Mouse (Mus musculus) bone marrow, adult 2 months (tissue): Measurements from ENCODE around the gene Dgkz.

Experiments
- CTCF ChIP-seq: fragments of 200-500 bp; IDR thresholded peaks from 2 replicates; pipeline ENCODE4 v1.5.1; 2011; ENCODE audit warnings: low read length, control low read depth; ENCODE audit not compliant: control insufficient read depth, insufficient read depth
- POLR2A ChIP-seq: fragments of 200-500 bp; IDR thresholded peaks from 2 replicates; pipeline ENCODE4 v1.6.1; 2011; ENCODE audit warnings: low read depth, mild to moderate bottlenecking, control low read depth, low read length, borderline replicate concordance; ENCODE audit not compliant: control insufficient read depth

- TF ChIP-seq CTCF (no peak), POLR2A (no peak)
Measured at GRCm38 (mm10) chr2:91950275-91951085, 25.2 kb downstream of the Dgkz start.
